In genomic region chr9:104410211-104410610, GRCm38 (mm10) we compare ENCODE assay signal across 8 mouse cellular contexts.
A peak's percentile ranks its signal among the peaks of the same experiment; 100 is the strongest.
DNase-seq lines count a peak whose midpoint lies in the region; ATAC-seq and TF ChIP-seq lines count a peak whose summit lies in the region.

No protein-coding gene starts in this region.

- H3K27ac ChIP-seq in cerebellum, adult 2 months (ENCODE audit: insufficient read depth, low read length) = no peak overlapping the region
- H3K27ac ChIP-seq in layer of hippocampus, adult 2 months = no peak overlapping the region

- H3K4me1 ChIP-seq in cerebellum, adult 2 months (ENCODE audit: control insufficient read depth, insufficient read depth, low read length) = no peaks in the 10 kb centered on the region

- no peak overlapping the region for H3K4me3 ChIP-seq in cerebellum, adult 2 months (replicated peaks; ENCODE audit: insufficient read depth, low read depth, low read length)
- H3K4me3 ChIP-seq in layer of hippocampus, adult 2 months = no peak overlapping the region; the same call in 1 of the 2 replicates

- H3K27me3 ChIP-seq in cerebellum, adult 2 months (ENCODE audit: control insufficient read depth, insufficient read depth, low read length) = no peaks in the 10 kb centered on the region; the same call in 1 of the 2 replicates

- WGBS in cerebellum, adult 2 months = 4% methylated on average over 5 of the region's 5 CpGs

- ATAC-seq in CD4-positive, CD25-positive, alpha-beta regulatory T cell, adult 4 months = peak; percentile 59

- peak; percentile 5 for DNase-seq in gastrocnemius, postnatal 14 days
- no peak for DNase-seq in gastrocnemius, postnatal 36 days
- DNase-seq in cerebellum, adult 2 months = peak; percentile 24 to 25
- peak; percentile 54 to 69 for DNase-seq in frontal cortex, postnatal 36 days (ENCODE audit: low spot score in 2 of 2)
- peak; percentile 27 to 63 for DNase-seq in layer of hippocampus, adult 2 months (ENCODE audit: low spot score in 2 of 2)
- peak; percentile 32 to 54 for DNase-seq in lung, postnatal 4 days
- peak; percentile 53 for DNase-seq in right cerebral cortex, postnatal 4 days

- TF ChIP-seq POLR2A in cerebellum, adult 2 months (IDR thresholded peaks at IDR 0.05; ENCODE audit: borderline replicate concordance, insufficient read depth, low read length) = no peak

- peak; percentile 48; the same call in 1 of the 2 replicates for TF ChIP-seq CTCF in cerebellum, adult 2 months (IDR thresholded peaks at IDR 0.05; ENCODE audit: borderline replicate concordance, insufficient read depth, low read depth, low read length)
- peak; percentile 89 for TF ChIP-seq CTCF in layer of hippocampus, adult 2 months (conservative IDR thresholded peaks at IDR 0.05)

- intact Hi-C loops in gastrocnemius, postnatal 14 days (cut with DNase I; ENCODE audit: low total_unique reads) = no loop called here
- intact Hi-C loops in gastrocnemius, postnatal 36 days (cut with DNase I) = no loop called here

Comparison
In these comparisons a context has a peak if more than half of its experiments do, and no peak if none do; other contexts are left out.
1. DNase-seq: peak in gastrocnemius, postnatal 14 days (single experiment), cerebellum, adult 2 months (2 of 2), frontal cortex, postnatal 36 days (2 of 2), layer of hippocampus, adult 2 months (2 of 2), lung, postnatal 4 days (2 of 2) and right cerebral cortex, postnatal 4 days (single experiment); none in gastrocnemius, postnatal 36 days (0 of 2).